Mouse (Mus musculus) limb, embryonic 12.5 days (tissue): ENCODE data around the gene Lhfpl4. TPM values are rescaled to one million over a fixed set of nuclear protein-coding genes. Genes with fewer than 3 reads are reported as not detected.

Source experiments
- ATAC-seq: fragments of 200-750 bp; cut with Nextera tagmentation; 2 replicates; pipeline ENCODE4 v1.8.0; 2017; ENCODE audit warnings: low read depth, moderate TSS enrichment; ENCODE audit not compliant: insufficient number of reproducible peaks, insufficient read depth, low FRiP score, low TSS enrichment
- H3K27ac ChIP-seq: fragments of 300-500 bp; sonication (generic); 2 replicates; pipeline ENCODE4 v1.5.1; 2016; ENCODE audit warnings: mild to moderate bottlenecking, moderate library complexity
- H3K27me3 ChIP-seq: fragments of 300-500 bp; sonication (generic); 2 replicates; pipeline ENCODE4 v1.6.1; 2016; ENCODE audit warnings: mild to moderate bottlenecking, moderate library complexity
- H3K36me3 ChIP-seq: fragments of 300-500 bp; sonication (generic); 2 replicates; pipeline ENCODE4 v1.6.1; 2016; ENCODE audit warnings: mild to moderate bottlenecking, moderate library complexity
- H3K4me1 ChIP-seq: fragments of 300-500 bp; sonication (generic); replicated peaks from 2 replicates; pipeline ENCODE4 v1.6.1; 2016
- H3K4me2 ChIP-seq: fragments of 300-500 bp; sonication (generic); 2 replicates; pipeline ENCODE4 v1.6.1; 2016; ENCODE audit warnings: mild to moderate bottlenecking, moderate library complexity
- H3K4me3 ChIP-seq: fragments of 300-500 bp; sonication (generic); replicated peaks from 2 replicates; pipeline ENCODE4 v1.5.1; 2016; ENCODE audit warnings: mild to moderate bottlenecking
- H3K9ac ChIP-seq: fragments of 300-500 bp; sonication (generic); replicated peaks from 2 replicates; pipeline ENCODE4 v1.6.1; 2016; ENCODE audit warnings: mild to moderate bottlenecking, moderate library complexity
- H3K9me3 ChIP-seq: fragments of 300-500 bp; sonication (generic); 2 replicates; pipeline ENCODE4 v1.6.1; 2016; ENCODE audit warnings: mild to moderate bottlenecking, moderate library complexity
- WGBS: fragments of 180-500 bp; shearing (Covaris S2); methylation state at CpG from one replicate; pipeline ENCODE4 v1.1.7; 2016; 5-methylcytosine and 5-hydroxymethylcytosine counted together
- polyA plus RNA-seq: library from polyadenylated mRNA; unstranded; fragments of >200 nt; fragmentation: Nextera tagmentation; extraction: Ambion mirVana; gene quantifications from 2 replicates; pipeline ENCODE4 v1.2.1, GENCODE M21; 2016

The Lhfpl4 gene
- polyA plus RNA-seq, 1 experiment from 2014 or later, result 1.3 TPM

DNA sequence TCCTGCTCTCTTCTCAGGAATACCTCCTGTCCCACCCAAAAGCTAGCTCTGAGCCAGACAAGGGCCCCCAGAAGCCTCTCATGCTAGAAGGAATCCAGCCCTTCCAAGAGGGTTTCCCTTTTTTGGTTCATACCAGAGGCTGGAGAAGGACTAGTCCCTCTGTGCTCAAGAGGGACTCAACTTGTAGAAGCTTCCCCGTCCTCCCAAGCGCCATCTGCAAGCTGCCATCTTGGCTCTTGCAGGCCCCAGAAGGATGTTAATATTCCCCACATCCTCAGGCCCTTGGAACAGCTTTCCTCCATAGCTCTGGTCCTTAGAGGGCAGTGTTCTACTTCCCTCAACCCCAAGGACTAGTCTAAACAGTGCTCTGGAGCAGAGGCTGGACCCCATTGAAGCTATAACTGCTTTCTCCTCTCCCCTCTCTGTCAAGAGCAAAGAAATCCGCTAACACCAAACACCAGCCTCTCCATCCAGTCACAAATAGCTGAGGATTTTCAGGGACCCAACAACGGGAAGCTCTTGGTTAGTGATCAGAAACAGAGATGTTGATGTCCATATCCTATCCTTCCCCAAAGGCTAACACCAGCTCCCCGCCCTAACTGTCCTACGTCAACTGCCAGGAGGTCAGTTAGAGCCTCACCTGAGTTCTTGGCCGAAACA is 26.7 kb downstream of the Lhfpl4 start:
- Histone ChIP-seq H3K4me2 (no peak overlapping the region), H3K36me3 (no peaks in the 10 kb centered on the region), H3K27me3 (0 out of 2 replicates have a peak, but pooled peaks cover 3% of the 10 kb centered on the region), H3K9ac (no peak overlapping the region), H3K27ac (no peak overlapping the region), H3K9me3 (no peaks in the 10 kb centered on the region), H3K4me3 (no peak overlapping the region), H3K4me1 (peaks cover 16% of the 10 kb centered on the region; the same call in 1 of the 2 replicates)
- no peak for ATAC-seq
- WGBS, result 84% methylated on average over 7 of the region's 7 CpGs

DNA sequence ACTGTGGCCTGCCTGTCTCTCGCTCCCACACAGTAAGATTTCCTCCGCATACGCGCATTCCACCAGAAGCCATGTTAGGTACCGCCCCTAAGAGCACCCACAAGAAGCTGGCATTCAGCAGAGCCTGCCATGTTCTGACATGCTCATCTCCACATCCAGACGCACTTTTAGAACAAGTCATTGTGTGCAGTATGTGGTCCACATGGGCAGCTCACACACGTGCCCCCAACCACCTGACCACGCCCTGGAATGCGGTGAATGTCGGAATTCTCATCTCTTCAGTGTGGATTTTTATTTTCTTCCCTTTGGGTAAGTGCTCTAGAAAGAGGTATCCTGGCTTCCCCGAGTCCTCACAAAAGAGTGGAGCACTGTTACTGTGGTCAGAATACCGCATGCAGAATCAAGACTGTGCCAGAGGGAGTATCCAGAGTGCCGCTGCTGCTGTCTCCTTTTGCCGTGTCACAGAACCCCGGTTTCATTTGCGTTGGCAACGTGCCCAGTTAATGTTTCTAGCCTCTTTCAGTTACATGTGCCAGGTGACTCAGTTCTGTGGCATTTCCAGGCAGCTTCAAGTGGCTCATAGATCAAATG is 28.4 kb downstream of the Lhfpl4 start:
- no peaks in the 10 kb centered on the region for H3K36me3 ChIP-seq
- no peak overlapping the region for H3K27ac ChIP-seq
- no peak overlapping the region for H3K4me2 ChIP-seq
- no peak overlapping the region for H3K4me3 ChIP-seq
- ATAC-seq, result peak; percentile 39; the same call in 1 of the 2 replicates
- H3K27me3 ChIP-seq, result 0 out of 2 replicates have a peak, but pooled peaks cover 3% of the 10 kb centered on the region
- WGBS, result 67% methylated on average over 17 of the region's 17 CpGs
- no peak overlapping the region for H3K9ac ChIP-seq
- H3K4me1 ChIP-seq, result peaks cover 16% of the 10 kb centered on the region; the same call in 1 of the 2 replicates
- no peaks in the 10 kb centered on the region for H3K9me3 ChIP-seq

DNA sequence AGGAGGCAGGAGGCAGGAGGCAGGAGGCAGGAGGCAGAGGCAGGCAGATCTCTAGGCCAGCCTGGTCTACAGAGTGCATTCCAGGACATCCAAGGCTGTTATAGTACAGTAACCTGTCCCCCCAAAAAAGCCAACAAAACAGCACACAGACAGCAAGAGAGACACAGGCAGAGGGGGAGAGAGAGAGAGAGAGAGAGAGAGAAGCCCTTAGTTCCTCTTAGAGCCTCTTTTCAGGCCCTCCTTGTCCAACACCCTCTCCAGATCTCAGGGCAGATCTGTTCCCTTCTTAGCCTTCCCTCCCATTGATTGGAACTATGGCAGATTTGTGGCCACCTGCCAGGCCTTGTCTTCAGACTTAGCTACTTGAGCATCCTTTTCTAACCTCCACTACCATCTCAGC is 31.7 kb downstream of the Lhfpl4 start:
- Histone ChIP-seq H3K9me3 (no peaks in the 10 kb centered on the region), H3K4me3 (no peak overlapping the region), H3K4me2 (no peak overlapping the region), H3K36me3 (peaks cover 8% of the 10 kb centered on the region; the same call in 1 of the 2 replicates), H3K9ac (no peak overlapping the region), H3K27ac (no peak overlapping the region), H3K27me3 (no peaks in the 10 kb centered on the region), H3K4me1 (peaks cover 10% of the 10 kb centered on the region; the same call in 1 of the 2 replicates)
- ATAC-seq, result no peak

DNA sequence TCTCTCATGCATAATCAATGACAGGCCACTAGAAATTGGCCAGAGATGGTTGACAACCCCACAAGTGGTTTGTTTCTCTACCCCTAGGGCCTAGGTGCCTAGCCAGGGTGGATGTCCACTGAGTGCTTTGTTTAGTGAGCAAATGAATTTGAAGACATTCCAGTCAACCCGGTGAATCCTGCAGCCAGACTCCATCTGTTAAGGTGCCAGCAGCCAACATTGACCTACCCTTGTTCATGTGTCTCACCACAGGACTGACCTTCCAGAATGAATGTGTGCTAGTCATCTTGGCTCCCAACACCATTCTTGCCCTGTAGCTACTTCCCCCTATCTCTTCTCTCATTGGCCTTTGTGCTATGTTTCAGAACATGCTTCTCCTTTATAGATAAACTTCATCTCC is 33.2 kb downstream of the Lhfpl4 start:
- ATAC-seq, result no peak
- H3K4me1 ChIP-seq, result 0 out of 2 replicates have a peak, but pooled peaks cover 5% of the 10 kb centered on the region
- H3K27me3 ChIP-seq, result no peaks in the 10 kb centered on the region
- no peak overlapping the region for H3K27ac ChIP-seq
- H3K4me2 ChIP-seq, result no peak overlapping the region
- 91% methylated on average over 1 of the region's 1 CpGs for WGBS
- H3K9me3 ChIP-seq, result no peaks in the 10 kb centered on the region
- H3K4me3 ChIP-seq, result no peak overlapping the region
- H3K9ac ChIP-seq, result no peak overlapping the region
- peaks cover 20% of the 10 kb centered on the region; the same call in 1 of the 2 replicates for H3K36me3 ChIP-seq

DNA sequence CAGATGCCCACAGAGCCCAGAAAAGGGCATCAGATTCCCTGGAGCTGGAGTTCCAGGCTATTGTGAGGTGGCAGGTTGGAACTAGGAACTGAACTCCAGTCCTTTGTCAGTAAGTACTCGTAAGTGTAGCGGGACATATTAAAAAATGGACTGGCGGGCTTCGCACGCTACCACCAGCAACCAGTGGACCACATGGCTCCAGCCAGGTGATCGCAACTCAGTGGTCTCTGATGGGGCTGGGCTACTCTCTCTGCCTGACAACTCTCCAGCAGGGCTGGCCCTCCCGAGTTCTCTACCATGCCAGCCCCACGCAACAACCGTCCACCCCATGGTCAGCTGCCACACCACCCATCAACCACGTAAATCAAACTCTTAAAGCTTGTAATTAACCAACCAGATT is 35.1 kb downstream of the Lhfpl4 start:
- H3K27ac ChIP-seq, result no peak overlapping the region
- no peak overlapping the region for H3K4me2 ChIP-seq
- H3K9me3 ChIP-seq, result no peaks in the 10 kb centered on the region
- 94% methylated on average over 10 of the region's 10 CpGs for WGBS
- H3K9ac ChIP-seq, result no peak overlapping the region
- H3K4me1 ChIP-seq, result no peaks in the 10 kb centered on the region
- peaks cover 33% of the 10 kb centered on the region for H3K36me3 ChIP-seq
- no peak for ATAC-seq
- no peak overlapping the region for H3K4me3 ChIP-seq
- H3K27me3 ChIP-seq, result no peaks in the 10 kb centered on the region

DNA sequence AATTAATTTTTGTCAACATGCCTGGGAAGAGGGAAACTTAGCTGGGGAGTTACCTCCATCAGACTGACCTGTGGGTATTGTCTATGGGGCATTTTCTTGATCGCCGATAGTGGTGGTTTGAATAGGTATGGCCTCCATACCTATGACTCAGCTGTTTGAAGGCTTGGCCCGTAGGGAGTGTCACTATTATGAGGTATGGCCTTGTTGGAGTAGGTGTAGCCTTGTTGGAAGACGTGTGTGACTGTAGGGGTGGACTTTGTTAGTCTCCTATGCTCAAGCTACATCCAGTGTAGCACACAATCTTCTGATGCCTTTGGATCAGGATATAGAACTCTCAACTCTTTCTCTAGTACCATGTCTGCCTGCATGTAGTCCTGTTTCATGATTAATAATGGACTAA is 39.1 kb downstream of the Lhfpl4 start:
- Histone ChIP-seq H3K9me3 (no peaks in the 10 kb centered on the region), H3K27ac (no peak overlapping the region), H3K36me3 (peaks cover 74% of the 10 kb centered on the region), H3K27me3 (no peaks in the 10 kb centered on the region), H3K4me3 (no peak overlapping the region), H3K4me1 (no peaks in the 10 kb centered on the region), H3K9ac (no peak overlapping the region), H3K4me2 (no peak overlapping the region)
- ATAC-seq, result no peak
- WGBS, result 93% methylated on average over 4 of the region's 4 CpGs

DNA sequence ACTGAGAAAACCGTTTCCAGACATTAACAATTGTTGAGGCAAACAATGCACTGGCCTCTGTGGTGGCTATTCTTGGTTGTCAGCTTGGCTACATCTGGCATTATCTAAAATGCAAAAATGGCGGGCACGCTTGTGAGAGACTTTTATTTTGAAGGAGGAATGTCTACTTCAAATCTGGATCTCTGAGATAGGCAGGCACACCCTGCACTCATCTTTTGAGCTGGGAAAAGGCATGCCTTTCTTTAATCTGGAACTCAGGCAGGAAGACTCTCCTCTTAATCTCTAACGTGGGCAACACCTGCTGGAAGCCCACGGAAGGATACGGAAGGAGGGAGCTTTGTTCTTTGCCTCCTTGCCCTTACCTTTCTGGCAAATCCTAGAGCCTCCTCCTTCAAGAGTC is 40.3 kb downstream of the Lhfpl4 start:
- no peak overlapping the region for H3K9ac ChIP-seq
- no peaks in the 10 kb centered on the region for H3K4me1 ChIP-seq
- no peak overlapping the region for H3K4me2 ChIP-seq
- H3K9me3 ChIP-seq, result no peaks in the 10 kb centered on the region
- H3K4me3 ChIP-seq, result no peak overlapping the region
- H3K27ac ChIP-seq, result no peak overlapping the region
- no peak for ATAC-seq
- no peaks in the 10 kb centered on the region for H3K27me3 ChIP-seq
- 83% methylated on average over 6 of the region's 6 CpGs for WGBS
- H3K36me3 ChIP-seq, result peaks cover 79% of the 10 kb centered on the region

DNA sequence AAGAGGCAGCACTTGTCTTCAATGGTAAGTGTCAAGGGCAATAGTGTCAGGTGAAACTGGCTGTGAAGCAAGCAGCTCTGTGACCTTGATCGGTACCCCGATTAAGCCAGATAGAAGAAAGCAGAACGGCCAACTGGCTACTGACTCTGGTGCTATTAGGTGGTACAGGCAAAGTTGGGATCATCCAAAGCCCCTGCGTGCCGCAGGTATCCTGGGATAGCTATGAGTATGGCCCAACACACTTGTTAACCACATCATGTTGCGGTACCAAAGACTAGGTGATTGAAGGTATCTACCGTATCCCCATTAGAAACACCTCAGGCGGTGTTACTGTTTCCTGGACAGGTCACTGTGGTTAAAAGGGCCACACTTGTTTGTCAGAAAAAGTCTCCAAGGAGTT is 41.1 kb downstream of the Lhfpl4 start:
- H3K27me3 ChIP-seq, result no peaks in the 10 kb centered on the region
- H3K9me3 ChIP-seq, result no peaks in the 10 kb centered on the region
- no peak for ATAC-seq
- H3K4me3 ChIP-seq, result no peak overlapping the region
- peaks cover 85% of the 10 kb centered on the region for H3K36me3 ChIP-seq
- H3K4me1 ChIP-seq, result no peaks in the 10 kb centered on the region
- no peak overlapping the region for H3K4me2 ChIP-seq
- 96% methylated on average over 8 of the region's 8 CpGs for WGBS
- no peak overlapping the region for H3K9ac ChIP-seq
- no peak overlapping the region for H3K27ac ChIP-seq

DNA sequence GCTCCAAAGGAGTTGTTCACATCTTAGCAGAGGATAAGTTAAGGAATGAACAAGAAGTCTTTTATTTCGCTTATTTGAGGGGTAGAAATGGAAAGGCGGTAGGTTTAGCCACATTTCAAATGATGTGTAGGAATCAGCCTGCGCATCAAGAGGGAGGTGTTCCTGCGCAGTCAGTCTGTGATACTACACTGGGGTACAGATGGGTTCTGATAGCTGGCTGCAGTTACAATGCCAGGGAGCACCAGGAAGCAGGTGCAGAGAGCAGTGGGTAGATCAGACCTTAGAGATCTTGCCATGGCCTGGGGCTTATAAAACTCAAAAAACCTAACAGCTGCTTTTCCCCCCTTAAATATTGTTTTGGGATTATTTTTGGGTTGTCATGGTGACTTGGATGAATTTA is 49.9 kb downstream of the Lhfpl4 start:
- H3K4me3 ChIP-seq, result no peak overlapping the region
- H3K36me3 ChIP-seq, result peaks cover 93% of the 10 kb centered on the region

DNA sequence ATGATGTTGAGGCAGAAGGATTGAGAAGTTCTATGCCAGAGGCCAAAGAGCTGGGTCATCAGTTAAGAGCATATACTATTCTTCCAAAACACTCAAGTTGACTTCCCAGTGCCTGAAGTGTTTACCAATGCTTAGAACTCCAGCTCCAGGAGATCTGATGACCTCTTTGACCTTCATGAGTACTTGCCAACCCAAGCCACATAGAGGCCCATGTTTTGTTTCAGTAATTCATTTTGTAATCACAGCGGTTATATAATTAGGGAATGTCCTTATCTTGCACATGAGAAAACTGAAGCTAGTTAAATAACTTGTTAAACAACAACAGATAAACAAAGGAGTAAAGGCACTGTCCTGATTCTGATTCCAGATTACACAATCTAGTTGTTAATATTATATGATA is 50.4 kb downstream of the Lhfpl4 start:
- 92% methylated on average over 1 of the region's 1 CpGs for WGBS
- Histone ChIP-seq H3K27ac (no peak overlapping the region), H3K27me3 (no peaks in the 10 kb centered on the region), H3K4me1 (no peaks in the 10 kb centered on the region), H3K4me2 (no peak overlapping the region), H3K4me3 (no peak overlapping the region), H3K9ac (no peak overlapping the region), H3K9me3 (no peaks in the 10 kb centered on the region), H3K36me3 (peaks cover 92% of the 10 kb centered on the region)
- no peak for ATAC-seq

More for the DNA sequence above, 49.9 kb downstream of the Lhfpl4 start:
- Histone ChIP-seq H3K4me2 (no peak overlapping the region), H3K27ac (no peak overlapping the region), H3K9ac (no peak overlapping the region), H3K9me3 (no peaks in the 10 kb centered on the region), H3K4me1 (no peaks in the 10 kb centered on the region), H3K27me3 (no peaks in the 10 kb centered on the region)
- ATAC-seq, result no peak
- WGBS, result 94% methylated on average over 4 of the region's 4 CpGs

DNA sequence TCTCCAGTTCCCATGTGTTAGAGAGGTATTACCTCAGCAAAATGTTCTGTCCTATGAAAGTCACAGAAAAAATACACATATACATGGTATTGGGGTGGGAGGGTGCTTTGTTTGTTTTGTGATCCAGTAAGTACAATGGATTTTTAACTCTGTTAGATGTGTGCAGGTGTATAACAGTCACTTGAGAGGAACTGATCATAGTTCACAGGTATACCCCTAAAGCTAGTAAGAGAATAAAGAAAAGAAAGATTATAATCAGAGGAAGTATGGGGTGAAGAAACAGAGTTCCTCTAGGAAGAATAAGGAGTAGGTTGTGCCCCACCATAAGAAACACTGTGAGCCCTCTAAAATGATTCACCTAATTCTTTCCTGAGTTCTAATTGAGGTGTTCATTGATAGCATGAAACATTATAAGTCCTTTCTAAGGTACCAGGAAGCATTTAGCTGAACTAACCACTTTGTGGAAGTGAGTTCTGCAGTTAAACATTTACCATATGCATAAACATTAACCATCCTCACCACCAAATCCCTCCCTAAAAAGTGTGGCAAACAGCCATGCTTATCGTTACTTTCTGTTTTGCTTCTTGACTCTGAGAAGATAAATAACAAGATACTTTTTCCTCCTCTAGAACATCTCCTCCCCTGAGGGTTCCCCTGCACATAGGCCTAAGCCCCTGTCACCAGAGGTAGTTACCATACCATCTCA is 53.6 kb downstream of the Lhfpl4 start:
- no peak overlapping the region for H3K9ac ChIP-seq
- no peaks in the 10 kb centered on the region for H3K9me3 ChIP-seq
- 91% methylated on average over 1 of the region's 1 CpGs for WGBS
- H3K4me3 ChIP-seq, result no peak overlapping the region
- no peaks in the 10 kb centered on the region for H3K4me1 ChIP-seq
- H3K36me3 ChIP-seq, result peaks cover 88% of the 10 kb centered on the region
- no peak overlapping the region for H3K4me2 ChIP-seq
- no peak for ATAC-seq
- no peak overlapping the region for H3K27ac ChIP-seq
- no peaks in the 10 kb centered on the region for H3K27me3 ChIP-seq
